Mouse (Mus musculus) embryonic fibroblast, embryonic 13.5 days (primary cell): ENCODE data around the gene Fut8.

ENCODE experiments used
- CTCF ChIP-seq: IDR thresholded peaks from 2 replicates; pipeline ENCODE4 v1.5.1; 2011; ENCODE audit warnings: mild to moderate bottlenecking, control low read depth, low read length, moderate library complexity, borderline replicate concordance; ENCODE audit not compliant: insufficient read depth
- POLR2A ChIP-seq: IDR thresholded peaks from 2 replicates; pipeline ENCODE4 v1.6.1; 2011; ENCODE audit warnings: low read depth, mild to moderate bottlenecking, control low read depth, low read length, moderate library complexity

- TF ChIP-seq CTCF (no peak), POLR2A (no peak)
These were observed 59.9 kb downstream of the Fut8 start for GRCm38 (mm10) chr12:77297858-77298257.
